Mouse (Mus musculus) embryonic facial prominence, embryonic 15.5 days (tissue): ENCODE measurements at regions not wholly inside any gene's neighbourhood (a gene's known extent, or its start where the extent isn't known, plus 50 kb on each side); places are given as distances from the start of the nearest gene placed in this dataset.

ENCODE experiments used
- ATAC-seq: fragments of 200-750 bp; cut with Nextera tagmentation; 2 replicates; pipeline ENCODE4 v1.8.0; 2017; ENCODE audit warnings: low read depth, moderate TSS enrichment; ENCODE audit not compliant: insufficient number of reproducible peaks, low FRiP score, low TSS enrichment
- H3K27ac ChIP-seq: fragments of 300-500 bp; sonication (generic); replicated peaks from 2 replicates; pipeline ENCODE4 v1.5.1; 2015; ENCODE audit warnings: mild to moderate bottlenecking, inconsistent platforms
- H3K27me3 ChIP-seq: fragments of 300-500 bp; sonication (generic); 2 replicates; pipeline ENCODE4 v1.6.1; 2015; ENCODE audit warnings: inconsistent platforms
- H3K36me3 ChIP-seq: fragments of 300-500 bp; sonication (generic); 2 replicates; pipeline ENCODE4 v1.6.1; 2015; ENCODE audit warnings: mild to moderate bottlenecking, inconsistent platforms
- H3K4me1 ChIP-seq: fragments of 300-500 bp; sonication (generic); 2 replicates; pipeline ENCODE4 v1.6.1; 2015; ENCODE audit warnings: inconsistent platforms
- H3K4me2 ChIP-seq: fragments of 300-500 bp; sonication (generic); replicated peaks from 2 replicates; pipeline ENCODE4 v1.6.1; 2015; ENCODE audit warnings: mild to moderate bottlenecking, inconsistent platforms
- H3K4me3 ChIP-seq: fragments of 300-500 bp; sonication (generic); replicated peaks from 2 replicates; pipeline ENCODE4 v1.5.1; 2015; ENCODE audit warnings: mild to moderate bottlenecking, inconsistent platforms
- H3K9ac ChIP-seq: fragments of 300-500 bp; sonication (generic); 2 replicates; pipeline ENCODE4 v1.6.1; 2015; ENCODE audit warnings: inconsistent platforms
- H3K9me3 ChIP-seq: fragments of 300-500 bp; sonication (generic); replicated peaks from 2 replicates; pipeline ENCODE4 v1.6.1; 2016; ENCODE audit warnings: inconsistent platforms
- WGBS: fragments of 180-500 bp; shearing (Covaris S2); methylation state at CpG from one replicate; pipeline ENCODE4 v1.1.7; 2015; 5-methylcytosine and 5-hydroxymethylcytosine counted together

GRCm38 (mm10) chr15:96916586-96916985 lies 139.2 kb downstream of the Slc38a4 start:
- no peak overlapping the region for H3K4me2 ChIP-seq
- no peaks in the 10 kb centered on the region for H3K27me3 ChIP-seq
- H3K9me3 ChIP-seq, result no peaks in the 10 kb centered on the region
- no peak for ATAC-seq
- H3K9ac ChIP-seq, result no peak overlapping the region
- no peaks in the 10 kb centered on the region for H3K4me1 ChIP-seq
- 81% methylated on average over 7 of the region's 7 CpGs for whole genome bisulfite sequencing
- no peak overlapping the region for H3K4me3 ChIP-seq
- H3K27ac ChIP-seq, result no peak overlapping the region
- H3K36me3 ChIP-seq, result no peaks in the 10 kb centered on the region

GRCm38 (mm10) chr15:96915544-96915943 lies 140.2 kb downstream of the Slc38a4 start:
- WGBS, result 64% methylated on average over 10 of the region's 10 CpGs
- no peak for ATAC-seq

DNA sequence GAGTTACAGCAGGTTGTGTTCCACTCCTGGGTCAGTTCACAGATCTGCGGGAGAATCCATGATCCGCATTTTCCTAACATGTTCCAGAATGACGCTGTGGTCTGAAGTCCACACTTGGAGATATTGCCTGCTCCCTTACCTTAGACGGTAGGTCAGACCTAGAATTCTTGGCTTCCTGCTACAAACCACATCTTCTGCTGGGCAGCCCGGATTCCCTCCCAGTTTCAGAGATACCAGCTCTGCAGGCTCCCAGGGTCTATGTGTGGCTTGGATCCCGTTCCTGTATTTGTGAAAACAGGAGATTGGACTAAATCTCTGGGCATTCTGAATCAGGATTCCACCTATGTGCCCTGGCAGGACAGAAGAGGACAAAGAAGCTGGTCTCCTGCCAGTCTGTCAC lies 140.8 kb downstream of the Slc38a4 start:
- WGBS, result 87% methylated on average over 6 of the region's 6 CpGs
- no peak overlapping the region for H3K9ac ChIP-seq
- ATAC-seq, result no peak
- H3K4me1 ChIP-seq, result no peaks in the 10 kb centered on the region
- no peak overlapping the region for H3K27ac ChIP-seq
- no peaks in the 10 kb centered on the region for H3K27me3 ChIP-seq
- no peaks in the 10 kb centered on the region for H3K36me3 ChIP-seq
- H3K9me3 ChIP-seq, result no peaks in the 10 kb centered on the region
- H3K4me2 ChIP-seq, result no peak overlapping the region
- H3K4me3 ChIP-seq, result no peak overlapping the region

More at GRCm38 (mm10) chr15:96915544-96915943, 140.2 kb downstream of the Slc38a4 start:
- H3K27me3 ChIP-seq, result no peaks in the 10 kb centered on the region
- H3K4me2 ChIP-seq, result no peak overlapping the region
- H3K36me3 ChIP-seq, result no peaks in the 10 kb centered on the region
- no peak overlapping the region for H3K27ac ChIP-seq
- no peak overlapping the region for H3K9ac ChIP-seq
- no peaks in the 10 kb centered on the region for H3K4me1 ChIP-seq
- H3K9me3 ChIP-seq, result no peaks in the 10 kb centered on the region
- no peak overlapping the region for H3K4me3 ChIP-seq

DNA sequence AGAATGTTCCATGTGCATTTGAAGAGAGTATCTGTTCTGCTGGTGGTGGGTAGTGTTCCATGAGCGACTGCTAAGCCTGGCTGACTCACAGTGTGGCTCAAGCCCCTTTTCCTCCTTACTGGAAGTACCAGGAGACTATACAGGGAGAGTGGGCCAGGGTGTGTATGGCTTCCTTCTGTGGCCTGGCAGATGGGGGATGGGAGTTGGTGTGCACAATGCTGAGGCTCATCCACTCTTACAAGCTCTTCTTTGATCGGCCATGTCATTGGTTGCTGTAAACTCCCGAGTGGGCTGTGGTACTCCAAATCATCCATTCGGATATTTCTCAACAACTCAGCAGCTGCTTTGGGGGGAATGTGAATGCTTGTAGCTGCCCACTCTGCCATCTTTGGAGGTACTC lies 150.2 kb downstream of the Slc38a4 start:
- H3K4me3 ChIP-seq, result no peak overlapping the region
- H3K36me3 ChIP-seq, result no peaks in the 10 kb centered on the region
- no peak overlapping the region for H3K9ac ChIP-seq
- no peak overlapping the region for H3K27ac ChIP-seq
- WGBS, result 82% methylated on average over 4 of the region's 4 CpGs
- no peaks in the 10 kb centered on the region for H3K9me3 ChIP-seq
- H3K27me3 ChIP-seq, result no peaks in the 10 kb centered on the region
- H3K4me1 ChIP-seq, result peaks cover 5% of the 10 kb centered on the region
- no peak overlapping the region for H3K4me2 ChIP-seq
- no peak for ATAC-seq

GRCm38 (mm10) chr15:96903461-96903860 lies 152.3 kb downstream of the Slc38a4 start:
- H3K27me3 ChIP-seq, result no peaks in the 10 kb centered on the region
- no peak overlapping the region for H3K4me3 ChIP-seq
- H3K9me3 ChIP-seq, result no peaks in the 10 kb centered on the region
- H3K36me3 ChIP-seq, result no peaks in the 10 kb centered on the region
- no peak overlapping the region for H3K27ac ChIP-seq
- no peak overlapping the region for H3K4me2 ChIP-seq
- no peak for ATAC-seq
- H3K4me1 ChIP-seq, result peaks cover 2% of the 10 kb centered on the region
- no peak overlapping the region for H3K9ac ChIP-seq
- WGBS, result 81% methylated on average over 3 of the region's 3 CpGs

GRCm38 (mm10) chr15:96902781-96903180 lies 153.0 kb downstream of the Slc38a4 start:
- no peaks in the 10 kb centered on the region for H3K27me3 ChIP-seq
- H3K36me3 ChIP-seq, result no peaks in the 10 kb centered on the region
- no peaks in the 10 kb centered on the region for H3K4me1 ChIP-seq
- H3K4me2 ChIP-seq, result no peak overlapping the region
- ATAC-seq, result no peak
- H3K9ac ChIP-seq, result no peak overlapping the region
- no peaks in the 10 kb centered on the region for H3K9me3 ChIP-seq
- no peak overlapping the region for H3K4me3 ChIP-seq
- no peak overlapping the region for H3K27ac ChIP-seq
- WGBS, result 47% methylated on average over 8 of the region's 8 CpGs

GRCm38 (mm10) chr15:96901616-96902015 lies 154.1 kb downstream of the Slc38a4 start:
- Histone ChIP-seq H3K9me3 (no peaks in the 10 kb centered on the region), H3K27me3 (no peaks in the 10 kb centered on the region), H3K4me1 (no peaks in the 10 kb centered on the region), H3K9ac (no peak overlapping the region), H3K36me3 (no peaks in the 10 kb centered on the region), H3K4me3 (no peak overlapping the region), H3K4me2 (no peak overlapping the region), H3K27ac (no peak overlapping the region)
- ATAC-seq, result no peak
- 97% methylated on average over 9 of the region's 9 CpGs for WGBS

- no peak overlapping the region for H3K4me2 ChIP-seq
- 77% methylated on average over 3 of the region's 3 CpGs for WGBS
- no peaks in the 10 kb centered on the region for H3K36me3 ChIP-seq
- ATAC-seq, result no peak
- H3K4me1 ChIP-seq, result no peaks in the 10 kb centered on the region
- no peak overlapping the region for H3K4me3 ChIP-seq
- no peaks in the 10 kb centered on the region for H3K27me3 ChIP-seq
- no peaks in the 10 kb centered on the region for H3K9me3 ChIP-seq
- H3K27ac ChIP-seq, result no peak overlapping the region
- no peak overlapping the region for H3K9ac ChIP-seq
These were observed 157.5 kb downstream of the Slc38a4 start for GRCm38 (mm10) chr15:96898285-96898684.

DNA sequence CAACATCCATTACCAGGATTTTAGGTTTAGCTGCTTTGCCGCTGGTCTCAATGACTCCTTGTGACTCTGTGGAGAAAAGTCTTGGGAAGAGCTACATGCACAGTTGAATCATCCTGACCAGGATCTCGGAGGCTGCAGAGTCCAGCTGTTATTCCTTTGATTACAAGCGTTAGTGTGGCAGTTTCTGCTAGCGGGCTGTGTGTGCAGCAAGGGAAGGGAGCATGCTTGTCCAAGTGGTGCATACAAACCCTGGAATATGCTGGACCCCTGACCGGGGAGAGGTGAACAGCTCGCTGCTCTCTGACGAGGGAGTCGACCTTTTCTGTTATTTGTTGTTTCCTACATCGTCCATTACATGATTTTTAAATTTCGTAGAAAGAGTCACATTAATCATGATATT lies 170.9 kb downstream of the Slc38a4 start:
- Histone ChIP-seq H3K27me3 (no peaks in the 10 kb centered on the region), H3K4me2 (no peak overlapping the region), H3K36me3 (no peaks in the 10 kb centered on the region), H3K4me1 (peaks cover 11% of the 10 kb centered on the region; the same call in 1 of the 2 replicates), H3K9ac (no peak overlapping the region), H3K9me3 (no peaks in the 10 kb centered on the region), H3K27ac (no peak overlapping the region), H3K4me3 (no peak overlapping the region)
- ATAC-seq, result no peak
- 76% methylated on average over 10 of the region's 10 CpGs for WGBS

- no peak for ATAC-seq
- 81% methylated on average over 10 of the region's 10 CpGs for WGBS
These were observed 172.0 kb downstream of the Slc38a4 start for GRCm38 (mm10) chr15:96883754-96884153.

GRCm38 (mm10) chr15:96882211-96882610 lies 173.5 kb downstream of the Slc38a4 start:
- no peak overlapping the region for H3K4me2 ChIP-seq
- H3K27ac ChIP-seq, result no peak overlapping the region
- H3K9ac ChIP-seq, result no peak overlapping the region
- no peak overlapping the region for H3K4me3 ChIP-seq
- no peaks in the 10 kb centered on the region for H3K27me3 ChIP-seq
- H3K9me3 ChIP-seq, result no peaks in the 10 kb centered on the region
- 62% methylated on average over 14 of the region's 14 CpGs for WGBS
- H3K36me3 ChIP-seq, result no peaks in the 10 kb centered on the region
- peaks cover 18% of the 10 kb centered on the region for H3K4me1 ChIP-seq
- no peak for ATAC-seq

More at GRCm38 (mm10) chr15:96883754-96884153, 172.0 kb downstream of the Slc38a4 start:
- H3K4me3 ChIP-seq, result no peak overlapping the region
- no peaks in the 10 kb centered on the region for H3K9me3 ChIP-seq
- peaks cover 11% of the 10 kb centered on the region; the same call in 1 of the 2 replicates for H3K4me1 ChIP-seq
- no peak overlapping the region for H3K9ac ChIP-seq
- H3K4me2 ChIP-seq, result no peak overlapping the region
- no peaks in the 10 kb centered on the region for H3K27me3 ChIP-seq
- H3K27ac ChIP-seq, result no peak overlapping the region
- no peaks in the 10 kb centered on the region for H3K36me3 ChIP-seq

DNA sequence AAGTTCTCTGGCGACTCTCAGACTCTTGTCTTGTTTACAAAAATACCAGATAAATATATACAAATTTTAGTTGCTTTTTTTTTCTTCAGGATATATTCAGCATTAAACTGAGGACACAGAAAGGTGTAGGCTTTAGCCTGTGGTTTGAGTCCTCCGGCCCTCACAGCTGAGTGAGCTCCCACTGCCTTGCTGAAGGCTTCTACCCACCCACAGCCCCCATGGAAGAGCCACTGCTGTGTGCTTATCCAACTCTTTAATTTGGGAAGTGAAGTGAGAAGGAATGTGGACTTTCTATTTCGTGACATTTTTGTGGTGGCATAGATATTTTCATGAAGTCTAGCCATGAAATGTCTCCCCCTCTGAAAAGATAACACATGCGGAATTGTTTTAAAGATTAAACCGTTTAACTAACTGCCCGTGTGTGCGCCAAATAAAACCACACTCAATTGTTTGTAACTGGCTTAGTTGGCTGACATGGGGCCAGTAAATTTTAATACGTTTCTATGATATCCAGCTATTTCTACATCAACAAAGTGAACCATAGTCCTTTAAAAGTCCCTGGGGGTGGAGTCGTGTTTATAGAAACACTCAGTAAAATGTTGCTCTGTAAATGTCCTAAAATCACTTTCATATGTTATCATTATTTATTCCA lies 174.1 kb downstream of the Slc38a4 start:
- H3K9me3 ChIP-seq, result no peaks in the 10 kb centered on the region
- H3K27me3 ChIP-seq, result no peaks in the 10 kb centered on the region
- no peaks in the 10 kb centered on the region for H3K36me3 ChIP-seq
- no peak overlapping the region for H3K9ac ChIP-seq
- H3K4me3 ChIP-seq, result no peak overlapping the region
- ATAC-seq, result no peak
- H3K4me2 ChIP-seq, result no peak overlapping the region
- peak overlapping the region; percentile 63; the same call in 1 of the 2 replicates for H3K27ac ChIP-seq
- 36% methylated on average over 9 of the region's 9 CpGs for WGBS
- peaks cover 24% of the 10 kb centered on the region for H3K4me1 ChIP-seq
